Mouse (Mus musculus) bone marrow, adult 2 months (tissue): Measurements from ENCODE around the gene Smco4. TPM values are rescaled to one million over a fixed set of nuclear protein-coding genes. Genes with fewer than 3 reads are reported as not detected.
"Not testable (repeated sequence)": the region's sequence is repeated elsewhere in the genome, so short reads cannot be mapped to it uniquely, and the experiment has no call there.

Experiments used
- H3K27ac ChIP-seq: fragments of 200-500 bp; 2 replicates; pipeline ENCODE4 v1.5.1; 2012; ENCODE audit warnings: low read depth, mild to moderate bottlenecking, control low read depth, inconsistent platforms, low read length; ENCODE audit not compliant: control insufficient read depth, poor library complexity, insufficient read depth
- H3K4me1 ChIP-seq: fragments of 200-500 bp; 2 replicates; pipeline ENCODE4 v1.6.1; 2011; ENCODE audit warnings: low read length; ENCODE audit not compliant: control insufficient read depth, insufficient read depth
- H3K4me3 ChIP-seq: fragments of 200-500 bp; replicated peaks from 2 replicates; pipeline ENCODE3; 2011; ENCODE audit warnings: mild to moderate bottlenecking, low read depth, low read length, control low read depth; ENCODE audit not compliant: control insufficient read depth
- CTCF ChIP-seq: fragments of 200-500 bp; IDR thresholded peaks from 2 replicates; pipeline ENCODE4 v1.5.1; 2011; ENCODE audit warnings: low read length, control low read depth; ENCODE audit not compliant: control insufficient read depth, insufficient read depth
- POLR2A ChIP-seq: fragments of 200-500 bp; IDR thresholded peaks from 2 replicates; pipeline ENCODE4 v1.6.1; 2011; ENCODE audit warnings: low read depth, mild to moderate bottlenecking, control low read depth, low read length, borderline replicate concordance; ENCODE audit not compliant: control insufficient read depth
- WGBS: fragments of 180-500 bp; shearing (Covaris S2); methylation state at CpG from one replicate; pipeline ENCODE4 v1.1.7; 2018; 5-methylcytosine and 5-hydroxymethylcytosine counted together
- polyA plus RNA-seq: library from polyadenylated mRNA; stranded (reverse); fragments of >200 nt; gene quantifications from 2 replicates; pipeline ENCODE4 v1.2.4, GENCODE M21; 2011; ENCODE audit warnings: low replicate concordance; ENCODE audit not compliant: missing spikeins, insufficient read depth, insufficient read length

The Smco4 gene
- polyA plus RNA-seq, 1 experiment = 11.1 TPM

- H3K27ac ChIP-seq = no peak overlapping the region
- H3K4me1 ChIP-seq = no peaks in the 10 kb centered on the region
- no peak overlapping the region for H3K4me3 ChIP-seq
- TF ChIP-seq CTCF (no peak), POLR2A (no peak)
- 67% methylated on average over 8 of the region's 8 CpGs for WGBS
Observed at GRCm38 (mm10) chr9:15538979-15539533, 45.8 kb downstream of the Smco4 start.

- WGBS = 11% methylated on average over 5 of the region's 5 CpGs
- H3K4me3 ChIP-seq = no peak overlapping the region
- H3K27ac ChIP-seq = no peak overlapping the region
- TF ChIP-seq POLR2A = no peak
- no peak for TF ChIP-seq CTCF
- H3K4me1 ChIP-seq = no peaks in the 10 kb centered on the region
Observed at GRCm38 (mm10) chr9:15541735-15542354, 48.6 kb downstream of the Smco4 start.

- H3K4me3 ChIP-seq = no peak overlapping the region
- WGBS = 28% methylated on average over 4 of the region's 4 CpGs
- TF ChIP-seq POLR2A (no peak), CTCF (no peak)
Observed at GRCm38 (mm10) chr9:15550461-15550961, 57.3 kb downstream of the Smco4 start.

GRCm38 (mm10) chr9:15551073-15551472 lies 57.8 kb downstream of the Smco4 start:
- 79% methylated on average over 6 of the region's 6 CpGs for WGBS
- not testable (repeated sequence) for H3K4me3 ChIP-seq, H3K4me1 ChIP-seq, H3K27ac ChIP-seq

More at GRCm38 (mm10) chr9:15550461-15550961, 57.3 kb downstream of the Smco4 start:
- no peak overlapping the region for H3K27ac ChIP-seq
- H3K4me1 ChIP-seq = no peaks in the 10 kb centered on the region; the same call in 1 of the 2 replicates

- Histone ChIP-seq H3K4me1 (no peaks in the 10 kb centered on the region; the same call in 1 of the 2 replicates), H3K27ac (no peak overlapping the region), H3K4me3 (no peak overlapping the region)
- no peak for TF ChIP-seq CTCF
- 82% methylated on average over 15 of the region's 15 CpGs for WGBS
Observed at GRCm38 (mm10) chr9:15551933-15552851, 59.0 kb downstream of the Smco4 start.

GRCm38 (mm10) chr9:15553322-15553721 lies 60.1 kb downstream of the Smco4 start:
- 86% methylated on average over 8 of the region's 8 CpGs for WGBS
- no peaks in the 10 kb centered on the region; the same call in 1 of the 2 replicates for H3K4me1 ChIP-seq
- H3K27ac ChIP-seq = no peak overlapping the region
- no peak for TF ChIP-seq CTCF
- no peak overlapping the region for H3K4me3 ChIP-seq

DNA sequence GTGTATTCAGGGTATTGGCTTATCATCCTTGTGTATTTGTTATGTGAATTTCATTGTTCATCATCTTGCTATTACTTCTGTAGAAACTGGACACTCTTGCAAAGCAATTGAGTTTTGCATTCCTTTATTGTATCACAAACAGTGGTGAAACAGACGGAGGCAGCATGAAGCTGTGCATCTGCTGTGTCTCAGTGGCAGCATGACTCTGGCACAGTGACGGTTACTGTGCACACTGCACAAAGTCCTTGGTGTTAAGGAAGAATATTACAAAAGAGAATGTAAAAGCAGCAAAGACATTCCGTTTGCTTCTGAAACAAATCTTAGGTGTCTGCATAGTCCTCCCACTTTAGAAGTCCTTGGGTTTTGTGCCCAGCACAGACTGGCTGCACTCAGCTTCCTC lies 67.2 kb downstream of the Smco4 start:
- Histone ChIP-seq H3K27ac (no peak overlapping the region), H3K4me3 (no peak overlapping the region), H3K4me1 (no peaks in the 10 kb centered on the region; the same call in 1 of the 2 replicates)
- WGBS = 74% methylated on average over 3 of the region's 3 CpGs
- TF ChIP-seq CTCF (no peak), POLR2A (no peak)

DNA sequence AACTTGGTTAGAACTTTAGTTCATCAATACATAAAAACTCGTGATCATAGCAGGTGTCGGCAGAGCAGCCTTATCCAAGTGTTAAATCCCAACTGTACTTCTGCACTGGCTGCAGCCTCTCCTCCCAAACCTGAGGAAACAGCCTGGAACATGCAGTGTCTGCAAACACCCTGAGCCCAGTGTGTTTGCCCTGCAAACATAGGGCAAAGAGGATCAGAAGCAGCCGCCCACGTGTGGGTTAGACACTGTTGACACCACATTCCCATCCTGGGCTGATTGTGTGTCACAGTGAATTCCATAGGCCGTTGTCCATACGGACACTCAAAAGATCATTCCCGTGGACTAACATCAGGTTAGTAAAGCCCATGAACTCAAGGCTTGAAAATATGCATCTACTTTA lies 69.1 kb downstream of the Smco4 start:
- H3K4me3 ChIP-seq = no peak overlapping the region
- H3K4me1 ChIP-seq = no peaks in the 10 kb centered on the region; the same call in 1 of the 2 replicates
- 84% methylated on average over 7 of the region's 7 CpGs for WGBS
- TF ChIP-seq POLR2A (no peak), CTCF (no peak)
- H3K27ac ChIP-seq = no peak overlapping the region
